Mouse (Mus musculus): Measurements from ENCODE around the gene Tmem63c. TPM values are rescaled to one million over a fixed set of nuclear protein-coding genes. Genes with fewer than 3 reads are reported as not detected.

The Tmem63c gene
- total RNA-seq, 2 experiments from 2014 or later, result 0.18 to 0.50 TPM

GRCm38 (mm10) chr12:87132210-87132609 is 111.1 kb downstream of the Tmem63c start:
- no peak for DNase-seq

- no peak for DNase-seq
Measured at GRCm38 (mm10) chr12:87132784-87133183, 111.6 kb downstream of the Tmem63c start.

GRCm38 (mm10) chr12:87137439-87138341 is 116.5 kb downstream of the Tmem63c start:
- no peak for DNase-seq

GRCm38 (mm10) chr12:87138342-87138701 is 117.2 kb downstream of the Tmem63c start:
- no peak for DNase-seq

- DNase-seq, result no peak
Measured at GRCm38 (mm10) chr12:87138768-87139167, 117.6 kb downstream of the Tmem63c start.

Small RNA genes lying within 50 kb of the gene (microRNA-seq; reads per million reads assigned to microRNA genes)
- 0 reads per million in 2 experiments for gene Gm25847

Other genes starting within 250 kb of the Tmem63c start
- gene Irf2bpl, start 136.5 kb upstream of the Tmem63c start, total RNA-seq (2021), result 10 to 100 TPM; 85.8 to 86.2 TPM
- gene Cipc, start 74.3 kb upstream of the Tmem63c start, total RNA-seq (2021), result 10 to 100 TPM; 34.1 to 39.3 TPM
- not detected for gene Zdhhc22, start 30.9 kb upstream of the Tmem63c start, total RNA-seq (2021)
- not detected for gene Ngb, start 81.2 kb downstream of the Tmem63c start, total RNA-seq (2021)
- gene Gstz1, start 125.8 kb downstream of the Tmem63c start, total RNA-seq (2021), result 10 to 100 TPM; 51.8 to 53.9 TPM
- 10 to 100 TPM; 10.7 to 11.9 TPM for gene Pomt2, start 126.6 kb downstream of the Tmem63c start, total RNA-seq (2021)
- gene Samd15, start 178.4 kb downstream of the Tmem63c start, total RNA-seq (2021), result under 1 TPM; 0.17 to 0.45 TPM
- gene Tmed8, start 179.1 kb downstream of the Tmem63c start, total RNA-seq (2021), result 1 to 10 TPM; 6.7 TPM
- under 1 TPM in 1 of 2 experiments, not detected in 1; 0.26 TPM for gene Noxred1, start 217.4 kb downstream of the Tmem63c start, total RNA-seq (2021)
- gene Vipas39, start 244.9 kb downstream of the Tmem63c start, total RNA-seq (2021), result 10 to 100 TPM; 28.1 to 28.4 TPM
- gene Ahsa1, start 245.1 kb downstream of the Tmem63c start, total RNA-seq (2021), result 100 to 1,000 TPM in 1 of 2 experiments, 10 to 100 TPM in 1; 99.4 to 101 TPM

All from heart, postnatal 4 days (tissue).